Mouse (Mus musculus) MEL (cell line): ENCODE results near the gene Stap2. TPM values are rescaled to one million over a fixed set of nuclear protein-coding genes. Genes with fewer than 3 reads are reported as not detected.

Experiments
- DNase-seq: peaks from one replicate; pipeline ENCODE4 v3.0.0; 2011; ENCODE audit warnings: low read depth, low spot score
- H3K27ac ChIP-seq: 2 replicates; pipeline ENCODE4 v1.5.1; 2012; ENCODE audit warnings: low read depth, mild to moderate bottlenecking, control low read depth, low read length, moderate library complexity; ENCODE audit not compliant: control insufficient read depth
- H3K27me3 ChIP-seq, 2 experiments: fragments of 150-350 bp in 1 of 2; sonication (generic) in 1 of 2; 2 replicates each; pipeline ENCODE4 v1.6.1; 2012; ENCODE audit warnings: low read length in 2 of 2, mild to moderate bottlenecking in 2 of 2, improper control_type of control experiment in 1 of 2, moderate library complexity in 1 of 2; ENCODE audit not compliant: insufficient read depth in 2 of 2, control insufficient read depth in 1 of 2
- H3K36me3 ChIP-seq, 2 experiments: 2 replicates each; pipeline ENCODE4 v1.6.1; 2012 to 2014; ENCODE audit warnings: low read length in 2 of 2, improper control_type of control experiment in 1 of 2, inconsistent platforms in 1 of 2, mild to moderate bottlenecking in 1 of 2; ENCODE audit not compliant: insufficient read depth in 2 of 2, control insufficient read depth in 1 of 2
- H3K4me1 ChIP-seq, 2 experiments: fragments of 150-350 bp in 1 of 2; sonication (generic) in 1 of 2; 2 replicates each; pipeline ENCODE4 v1.6.1; 2012; ENCODE audit warnings: low read length in 2 of 2, improper control_type of control experiment in 1 of 2, mild to moderate bottlenecking in 1 of 2; ENCODE audit not compliant: insufficient read depth in 2 of 2, control insufficient read depth in 1 of 2
- H3K4me3 ChIP-seq, 2 experiments: fragments of 150-350 bp in 1 of 2; sonication (generic) in 1 of 2; 2 replicates each; pipeline ENCODE4 v1.5.1; 2012; ENCODE audit warnings: low read depth in 2 of 2, low read length in 2 of 2, mild to moderate bottlenecking in 2 of 2, moderate library complexity in 2 of 2, control low read depth in 1 of 2, improper control_type of control experiment in 1 of 2; ENCODE audit not compliant: control insufficient read depth in 1 of 2, insufficient read depth in 1 of 2
- H3K79me2 ChIP-seq: 2 replicates; pipeline ENCODE4 v1.6.1; 2012; ENCODE audit warnings: mild to moderate bottlenecking, low read length, moderate library complexity; ENCODE audit not compliant: control insufficient read depth, poor library complexity, insufficient read depth
- H3K9ac ChIP-seq: 2 replicates; pipeline ENCODE4 v1.6.1; 2012; ENCODE audit warnings: low read depth, mild to moderate bottlenecking, control low read depth, low read length, moderate library complexity; ENCODE audit not compliant: control insufficient read depth, poor library complexity, severe bottlenecking
- H3K9me3 ChIP-seq: fragments of 150-350 bp; sonication (generic); replicated peaks from 2 replicates; pipeline ENCODE4 v1.6.1; 2012; ENCODE audit warnings: mild to moderate bottlenecking, low read length, improper control_type of control experiment, moderate library complexity; ENCODE audit not compliant: insufficient read depth
- CHD2 ChIP-seq: IDR thresholded peaks from 2 replicates; pipeline ENCODE4 v1.6.1; 2011; ENCODE audit warnings: low read length, improper control_type of control experiment
- CTCF ChIP-seq, 3 experiments: IDR thresholded peaks in 2 of 3; conservative IDR thresholded peaks in 1 of 3; 2 replicates each; pipeline ENCODE4 v1.5.1; 2011 to 2012; ENCODE audit warnings: low read length in 3 of 3, low read depth in 2 of 3, mild to moderate bottlenecking in 2 of 3, improper control_type of control experiment in 1 of 3, inconsistent platforms in 1 of 3, mixed read lengths in 1 of 3, moderate library complexity in 1 of 3; ENCODE audit not compliant: control insufficient read depth in 1 of 3, insufficient read depth in 1 of 3, poor library complexity in 1 of 3, severe bottlenecking in 1 of 3
- E2F4 ChIP-seq: IDR thresholded peaks from 2 replicates; pipeline ENCODE4 v1.6.1; 2011; ENCODE audit warnings: low read depth, low read length, improper control_type of control experiment, borderline replicate concordance
- ELF1 ChIP-seq: IDR thresholded peaks from 2 replicates; pipeline ENCODE4 v1.6.1; 2014; ENCODE audit warnings: low read depth, mild to moderate bottlenecking, inconsistent platforms, low read length, improper control_type of control experiment, moderate library complexity
- EP300 ChIP-seq, 2 experiments: IDR thresholded peaks; 2 replicates each; pipeline ENCODE4 v1.6.1; 2011; ENCODE audit warnings: improper control_type of control experiment in 2 of 2, low read length in 2 of 2, low read depth in 1 of 2, mild to moderate bottlenecking in 1 of 2
- ETS1 ChIP-seq: IDR thresholded peaks from 2 replicates; pipeline ENCODE4 v1.6.1; 2012; ENCODE audit warnings: low read depth, mild to moderate bottlenecking, inconsistent platforms, low read length, improper control_type of control experiment, moderate library complexity
- GABPA ChIP-seq: IDR thresholded peaks from 2 replicates; pipeline ENCODE4 v1.6.1; 2012; ENCODE audit warnings: low read depth, mild to moderate bottlenecking, inconsistent platforms, low read length, improper control_type of control experiment, moderate library complexity
- GATA1 ChIP-seq: IDR thresholded peaks from 2 replicates; pipeline ENCODE4 v1.6.1; 2011; ENCODE audit warnings: low read depth, low read length, improper control_type of control experiment
- HCFC1 ChIP-seq: IDR thresholded peaks from 2 replicates; pipeline ENCODE4 v1.6.1; 2012; ENCODE audit warnings: low read depth, mild to moderate bottlenecking, inconsistent platforms, low read length, improper control_type of control experiment, moderate library complexity
- JUND ChIP-seq: IDR thresholded peaks from 2 replicates; pipeline ENCODE4 v1.6.1; 2011; ENCODE audit warnings: low read depth, mild to moderate bottlenecking, improper control_type of control experiment, low read length
- KAT2A ChIP-seq: conservative IDR thresholded peaks from 2 replicates; pipeline ENCODE4 v1.6.1; 2012; ENCODE audit warnings: low read depth, low read length, improper control_type of control experiment, inconsistent platforms
- MAX ChIP-seq: IDR thresholded peaks from 2 replicates; pipeline ENCODE4 v1.6.1; 2011; ENCODE audit warnings: low read length, improper control_type of control experiment
- MAZ ChIP-seq: IDR thresholded peaks from 2 replicates; pipeline ENCODE4 v1.6.1; 2012; ENCODE audit warnings: low read depth, mild to moderate bottlenecking, inconsistent platforms, low read length, improper control_type of control experiment
- MEF2A ChIP-seq: IDR thresholded peaks from 2 replicates; pipeline ENCODE4 v1.6.1; 2014; ENCODE audit warnings: low read depth, mild to moderate bottlenecking, inconsistent platforms, low read length, improper control_type of control experiment; ENCODE audit not compliant: poor library complexity, insufficient replicate concordance, severe bottlenecking; ENCODE audit errors: extremely low read depth
- MXI1 ChIP-seq: IDR thresholded peaks from 2 replicates; pipeline ENCODE4 v1.6.1; 2011; ENCODE audit warnings: mild to moderate bottlenecking, low read depth, low read length, improper control_type of control experiment
- MYB ChIP-seq: IDR thresholded peaks from 2 replicates; pipeline ENCODE4 v1.6.1; 2011; ENCODE audit warnings: mild to moderate bottlenecking, low read depth, low read length, improper control_type of control experiment
- MYC ChIP-seq: IDR thresholded peaks from 2 replicates; pipeline ENCODE4 v1.6.1; 2011; ENCODE audit warnings: low read depth, mild to moderate bottlenecking, low read length, improper control_type of control experiment, moderate library complexity
- NELFE ChIP-seq: IDR thresholded peaks from 2 replicates; pipeline ENCODE4 v1.6.1; 2011; ENCODE audit warnings: low read depth, low read length, improper control_type of control experiment
- NRF1 ChIP-seq: IDR thresholded peaks from 2 replicates; pipeline ENCODE4 v1.6.1; 2014; ENCODE audit warnings: low read depth, mild to moderate bottlenecking, inconsistent platforms, low read length, improper control_type of control experiment, moderate library complexity; ENCODE audit not compliant: poor library complexity, insufficient read depth, severe bottlenecking
- POLR2A ChIP-seq, 2 experiments: IDR thresholded peaks; 2 replicates each; pipeline ENCODE4 v1.6.1; 2011 to 2012; ENCODE audit warnings: low read length in 2 of 2, mild to moderate bottlenecking in 2 of 2, control low read depth in 1 of 2, improper control_type of control experiment in 1 of 2, low read depth in 1 of 2, moderate library complexity in 1 of 2; ENCODE audit not compliant: control insufficient read depth in 1 of 2, insufficient read depth in 1 of 2, poor library complexity in 1 of 2
- POLR2AphosphoS2 ChIP-seq: IDR thresholded peaks from 2 replicates; pipeline ENCODE4 v1.6.1; 2011; ENCODE audit warnings: low read length, improper control_type of control experiment
- POLR2AphosphoS5 ChIP-seq: IDR thresholded peaks from 2 replicates; pipeline ENCODE4 v1.6.1; 2012; ENCODE audit warnings: low read depth, borderline replicate concordance, mild to moderate bottlenecking, inconsistent platforms, low read length, moderate library complexity, mixed read lengths
- RAD21 ChIP-seq: IDR thresholded peaks from 2 replicates; pipeline ENCODE4 v1.6.1; 2011; ENCODE audit warnings: mild to moderate bottlenecking, low read depth, low read length, improper control_type of control experiment
- RCOR1 ChIP-seq: IDR thresholded peaks from 2 replicates; pipeline ENCODE4 v1.6.1; 2012; ENCODE audit warnings: low read depth, mild to moderate bottlenecking, inconsistent platforms, low read length, improper control_type of control experiment
- SIN3A ChIP-seq: IDR thresholded peaks from 2 replicates; pipeline ENCODE4 v1.6.1; 2012; ENCODE audit warnings: low read length, improper control_type of control experiment, inconsistent platforms
- SMC3 ChIP-seq: IDR thresholded peaks from 2 replicates; pipeline ENCODE4 v1.6.1; 2011; ENCODE audit warnings: low read depth, low read length, improper control_type of control experiment
- TBP ChIP-seq: IDR thresholded peaks from 2 replicates; pipeline ENCODE4 v1.8.0; 2011; ENCODE audit warnings: low read depth, low read length, improper control_type of control experiment
- TCF12 ChIP-seq: IDR thresholded peaks from 2 replicates; pipeline ENCODE4 v1.6.1; 2014; ENCODE audit warnings: low read depth, mild to moderate bottlenecking, inconsistent platforms, low read length, improper control_type of control experiment, moderate library complexity
- UBTF ChIP-seq: IDR thresholded peaks from 2 replicates; pipeline ENCODE4 v1.6.1; 2012; ENCODE audit warnings: low read depth, mild to moderate bottlenecking, inconsistent platforms, low read length, improper control_type of control experiment, moderate library complexity, borderline replicate concordance; ENCODE audit not compliant: insufficient read depth
- USF1 ChIP-seq: IDR thresholded peaks from 2 replicates; pipeline ENCODE4 v1.6.1; 2014; ENCODE audit warnings: low read depth, mild to moderate bottlenecking, inconsistent platforms, low read length, improper control_type of control experiment, moderate library complexity
- USF2 ChIP-seq, 2 experiments: IDR thresholded peaks; 2 replicates each; pipeline ENCODE4 v1.6.1; 2011 to 2012; ENCODE audit warnings: improper control_type of control experiment in 2 of 2, low read length in 2 of 2, borderline replicate concordance in 1 of 2, inconsistent platforms in 1 of 2, low read depth in 1 of 2, mild to moderate bottlenecking in 1 of 2; ENCODE audit not compliant: insufficient read depth in 1 of 2
- ZC3H11A ChIP-seq: IDR thresholded peaks from 2 replicates; pipeline ENCODE4 v1.6.1; 2012; ENCODE audit warnings: low read depth, mild to moderate bottlenecking, inconsistent platforms, low read length, improper control_type of control experiment
- ZKSCAN1 ChIP-seq: IDR thresholded peaks from 2 replicates; pipeline ENCODE4 v1.6.1; 2012; ENCODE audit warnings: low read depth, mild to moderate bottlenecking, inconsistent platforms, low read length, improper control_type of control experiment, moderate library complexity
- ZMIZ1 ChIP-seq: IDR thresholded peaks from 2 replicates; pipeline ENCODE4 v1.6.1; 2012; ENCODE audit warnings: low read depth, mild to moderate bottlenecking, inconsistent platforms, low read length, improper control_type of control experiment, moderate library complexity
- ZNF384 ChIP-seq: IDR thresholded peaks from 2 replicates; pipeline ENCODE4 v1.6.1; 2012; ENCODE audit warnings: low read depth, mild to moderate bottlenecking, inconsistent platforms, low read length, improper control_type of control experiment
- polyA plus RNA-seq, 2 experiments: library from polyadenylated mRNA; stranded (reverse) in 1 of 2; unstranded in 1 of 2; fragments of >175 nt in 1 of 2; fragments of >200 nt in 1 of 2; gene quantifications; 2 replicates each; pipeline versions ENCODE4 v1.2.1 to v1.2.4; 2012; ENCODE audit warnings: low replicate concordance in 2 of 2, low read depth in 1 of 2; ENCODE audit not compliant: insufficient read length in 2 of 2, insufficient read depth in 1 of 2, missing spikeins in 1 of 2
- total RNA-seq: library from RNA; depleted of rRNA; stranded (reverse); fragments of 300-350 nt; gene quantifications from 2 replicates; pipeline ENCODE4 v1.2.3, GENCODE M21; 2012

The Stap2 gene
- total and polyA plus RNA-seq, 3 experiments: 0.08 TPM; not detected in 1

- H3K9ac ChIP-seq: peak within 1 kb of the TSS; percentile 88
- H3K36me3 ChIP-seq: peaks cover 0 to 44% of the 10 kb centered on the region in 2 experiments; a peak in 2 of 4 replicates
- peak within 1 kb of the TSS; percentile 80 to 84 for H3K4me3 ChIP-seq
- DNase-seq: peak; percentile 99
- peaks cover 15 to 35% of the 10 kb centered on the region in 2 experiments for H3K4me1 ChIP-seq
- H3K79me2 ChIP-seq: peaks cover 59% of the 10 kb centered on the region
- H3K27me3 ChIP-seq: no peaks in the 10 kb centered on the region
- peak within 1 kb of the TSS; percentile 72 for H3K27ac ChIP-seq
- H3K9me3 ChIP-seq: no peaks in the 10 kb centered on the region
- TF ChIP-seq ZC3H11A (no peak), TBP (peak; percentile 89), SMC3 (no peak), USF2 (IDR thresholded peaks at IDR 0.05; ENCODE audit: borderline replicate concordance in 1 of 2, insufficient read depth in 1 of 2, low read depth in 1 of 2, low read length in 2 of 2) (no peak), CTCF (IDR thresholded peaks at IDR 0.05 in 2 of 3, conservative IDR thresholded peaks at IDR 0.05 in 1 of 3; ENCODE audit: control insufficient read depth in 1 of 3, insufficient read depth in 1 of 3, low read depth in 2 of 3, low read length in 3 of 3, poor library complexity in 1 of 3, severe bottlenecking in 1 of 3) (peak; percentile 89 to 99 (median 93)), UBTF (0 out of 2 replicates have a peak, but pooled peaks have one; percentile 53), NRF1 (peak; percentile 91), ELF1 (peak; percentile 90), USF1 (no peak), NELFE (peak; percentile 92), MAZ (0 out of 2 replicates have a peak, but pooled peaks have one; percentile 79), MYC (peak; percentile 97), HCFC1 (peak; percentile 93), ZNF384 (no peak), POLR2AphosphoS5 (no peak), E2F4 (0 out of 2 replicates have a peak, but pooled peaks have one; percentile 75), MXI1 (peak; percentile 93), EP300 (IDR thresholded peaks at IDR 0.05; ENCODE audit: low read depth in 1 of 2, low read length in 2 of 2) (peak in 1 of 2 experiments; percentile 75; a peak in 2 of 4 replicates), SIN3A (peak; percentile 93; the same call in 1 of the 2 replicates), POLR2A (IDR thresholded peaks at IDR 0.05; ENCODE audit: control insufficient read depth in 1 of 2, insufficient read depth in 1 of 2, low read depth in 1 of 2, low read length in 2 of 2, poor library complexity in 1 of 2) (peak; percentile 74 to 92; a peak in 3 of 4 replicates), JUND (no peak), GATA1 (peak; percentile 10; the same call in 1 of the 2 replicates), MAX (peak; percentile 80; the same call in 1 of the 2 replicates), MEF2A (no peak), POLR2AphosphoS2 (peak; percentile 87), ZKSCAN1 (no peak), RCOR1 (peak; percentile 75), TCF12 (peak; percentile 72), MYB (0 out of 2 replicates have a peak, but pooled peaks have one; percentile 44), ZMIZ1 (peak; percentile 76; the same call in 1 of the 2 replicates), RAD21 (no peak), GABPA (peak; percentile 78; the same call in 1 of the 2 replicates), KAT2A (peak; percentile 66; the same call in 1 of the 2 replicates), CHD2 (0 out of 2 replicates have a peak, but pooled peaks have one; percentile 27), ETS1 (peak; percentile 75)
These were observed 31.0 kb upstream of the Stap2 start, which contains the start of gene Sh3gl1 for GRCm38 (mm10) chr17:56036176-56036900. Sh3gl1 (minus strand) TSS chr17:56036635.
